Mouse (Mus musculus) limb, embryonic 14.5 days (tissue): ENCODE results near the gene Zfand3. TPM values are rescaled to one million over a fixed set of nuclear protein-coding genes. Genes with fewer than 3 reads are reported as not detected.

Experiments used
- ATAC-seq: fragments of 200-750 bp; cut with Nextera tagmentation; 2 replicates; pipeline ENCODE4 v1.8.0; 2017; ENCODE audit warnings: low read depth, moderate number of reproducible peaks, moderate TSS enrichment; ENCODE audit not compliant: low FRiP score
- DNase-seq: peaks from one replicate; pipeline ENCODE4 v3.0.0-alpha.2; 2015; ENCODE audit warnings: low spot score
- H3K27ac ChIP-seq: fragments of 300-500 bp; sonication (generic); replicated peaks from 2 replicates; pipeline ENCODE4 v1.5.1; 2014; ENCODE audit warnings: low read depth, mild to moderate bottlenecking, low read length, moderate library complexity, mixed read lengths
- H3K27me3 ChIP-seq: fragments of 300-500 bp; sonication (generic); 2 replicates; pipeline ENCODE4 v1.6.1; 2014; ENCODE audit warnings: low read length, mixed read lengths; ENCODE audit not compliant: control insufficient read depth, insufficient read depth
- H3K36me3 ChIP-seq: fragments of 300-500 bp; sonication (generic); 2 replicates; pipeline ENCODE4 v1.6.1; 2014; ENCODE audit warnings: mild to moderate bottlenecking, low read length, moderate library complexity, mixed read lengths; ENCODE audit not compliant: control insufficient read depth, insufficient read depth
- H3K4me1 ChIP-seq: fragments of 300-500 bp; sonication (generic); 2 replicates; pipeline ENCODE4 v1.6.1; 2014; ENCODE audit warnings: antibody characterized with exemption, low read length, mixed read lengths; ENCODE audit not compliant: control insufficient read depth, insufficient read depth
- H3K4me2 ChIP-seq: fragments of 300-500 bp; sonication (generic); replicated peaks from 2 replicates; pipeline ENCODE4 v1.6.1; 2014; ENCODE audit warnings: low read depth, mild to moderate bottlenecking, low read length, moderate library complexity; ENCODE audit not compliant: severe bottlenecking
- H3K4me3 ChIP-seq: fragments of 300-500 bp; sonication (generic); replicated peaks from 2 replicates; pipeline ENCODE4 v1.5.1; 2014; ENCODE audit warnings: low read length
- H3K9ac ChIP-seq: fragments of 300-500 bp; sonication (generic); 2 replicates; pipeline ENCODE4 v1.6.1; 2014; ENCODE audit warnings: mild to moderate bottlenecking, low read depth, low read length, moderate library complexity; ENCODE audit not compliant: severe bottlenecking
- H3K9me3 ChIP-seq: fragments of 300-500 bp; sonication (generic); 2 replicates; pipeline ENCODE4 v1.6.1; 2016; ENCODE audit warnings: low read length; ENCODE audit not compliant: control insufficient read depth
- POLR2A ChIP-seq: fragments of 200-500 bp; IDR thresholded peaks from 2 replicates; pipeline ENCODE4 v1.8.0; 2012; ENCODE audit warnings: inconsistent platforms, mild to moderate bottlenecking, moderate library complexity, borderline replicate concordance; ENCODE audit not compliant: insufficient read depth, insufficient read length; ENCODE audit errors: extremely low read depth
- WGBS: fragments of 180-500 bp; shearing (Covaris S2); extraction: QIAGEN DNeasy Blood & Tissue Kit; methylation state at CpG from one replicate; pipeline ENCODE4 v1.1.7; 2014; 5-methylcytosine and 5-hydroxymethylcytosine counted together
- polyA plus RNA-seq, 2 experiments: library from polyadenylated mRNA; depleted of rRNA in 1 of 2; stranded (reverse) in 1 of 2; unstranded in 1 of 2; fragments of >200 nt; fragmentation: Nextera tagmentation in 1 of 2; extraction: Ambion mirVana in 1 of 2; gene quantifications; 2 replicates each; pipeline versions ENCODE4 v1.2.1 to v1.2.3; 2012 to 2014

Zfand3 gene
- polyA plus RNA-seq, 2 experiments = 43.1 to 107 TPM

- Histone ChIP-seq H3K36me3 (peaks cover 5% of the 10 kb centered on the region; the same call in 1 of the 2 replicates), H3K27me3 (no peaks in the 10 kb centered on the region), H3K9ac (no peak overlapping the region), H3K4me3 (no peak overlapping the region), H3K27ac (no peak overlapping the region), H3K4me2 (no peak overlapping the region), H3K9me3 (no peaks in the 10 kb centered on the region), H3K4me1 (peaks cover 45% of the 10 kb centered on the region)
- no peak for TF ChIP-seq POLR2A
- WGBS = 71% methylated on average over 13 of the region's 13 CpGs
- ATAC-seq (no peak), DNase-seq (no peak)
These were observed 195.1 kb downstream of the Zfand3 start for GRCm38 (mm10) chr17:30199374-30200247.

DNA sequence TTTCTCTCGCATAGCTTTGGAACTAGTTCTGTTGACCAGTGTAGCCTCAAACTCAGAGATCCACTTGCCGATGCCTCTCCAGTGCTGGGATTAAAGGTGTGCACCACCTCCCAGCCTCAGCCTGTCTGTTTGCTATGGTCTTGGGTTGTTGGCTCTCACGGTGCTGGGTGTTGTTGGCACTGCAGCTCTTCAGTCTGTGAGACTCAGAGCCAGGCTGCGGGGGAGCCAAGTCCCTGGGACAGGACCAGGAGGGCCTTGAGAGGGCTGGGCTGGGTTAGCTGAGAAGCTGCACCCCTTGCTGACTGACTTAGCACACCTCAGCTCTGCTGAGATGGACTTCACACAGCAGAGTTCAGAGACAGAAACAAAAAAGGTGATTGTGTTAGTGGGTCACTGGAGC, 195.8 kb downstream of the Zfand3 start:
- H3K27me3 ChIP-seq = no peaks in the 10 kb centered on the region
- WGBS = 77% methylated on average over 4 of the region's 4 CpGs
- H3K36me3 ChIP-seq = peaks cover 5% of the 10 kb centered on the region; the same call in 1 of the 2 replicates
- H3K27ac ChIP-seq = no peak overlapping the region
- no peak for TF ChIP-seq POLR2A
- DNase-seq (no peak), ATAC-seq (no peak)
- H3K4me1 ChIP-seq = peaks cover 45% of the 10 kb centered on the region
- H3K9ac ChIP-seq = no peak overlapping the region
- no peaks in the 10 kb centered on the region for H3K9me3 ChIP-seq
- no peak overlapping the region for H3K4me3 ChIP-seq
- no peak overlapping the region for H3K4me2 ChIP-seq

DNA sequence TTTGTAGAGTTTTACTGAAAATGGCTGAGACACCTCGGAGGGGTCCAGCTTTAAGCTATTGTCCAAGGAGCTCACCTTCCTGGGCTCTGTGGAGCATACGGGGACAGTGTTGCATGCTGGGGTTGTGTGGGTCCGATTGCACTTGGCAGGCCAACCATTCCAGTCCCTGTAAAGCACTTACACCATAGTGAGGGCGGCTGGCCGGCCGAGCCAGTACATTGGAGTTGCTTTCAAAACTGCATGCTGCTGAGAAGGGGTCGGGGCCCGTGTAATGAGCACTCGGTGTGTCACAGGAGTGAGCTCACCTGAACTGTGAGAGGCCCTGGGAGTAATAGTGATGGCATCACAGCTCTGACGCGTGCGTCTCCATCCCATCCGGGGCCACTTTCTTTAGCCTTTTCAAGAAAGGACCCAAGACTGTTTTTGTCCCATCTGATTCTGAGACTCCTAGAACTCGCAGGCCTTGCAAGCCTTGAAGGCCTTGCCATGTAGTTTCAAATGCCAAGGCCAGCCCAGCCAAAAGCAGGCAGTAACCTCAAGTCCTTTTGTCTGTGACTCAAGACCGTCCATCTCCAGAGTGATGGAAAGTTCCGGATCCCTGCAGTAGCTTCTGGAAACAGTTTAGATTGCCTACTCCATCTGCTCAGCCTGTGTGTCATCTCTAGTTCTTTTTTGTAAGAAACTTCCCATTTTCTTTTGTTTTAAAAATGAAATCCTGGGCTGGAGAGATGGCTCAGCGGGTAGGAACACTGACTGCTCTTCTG, 200.7 kb downstream of the Zfand3 start:
- Histone ChIP-seq H3K9me3 (no peaks in the 10 kb centered on the region), H3K27me3 (no peaks in the 10 kb centered on the region), H3K4me3 (no peak overlapping the region), H3K4me1 (peaks cover 14% of the 10 kb centered on the region), H3K27ac (no peak overlapping the region), H3K9ac (no peak overlapping the region), H3K4me2 (no peak overlapping the region), H3K36me3 (peaks cover 32% of the 10 kb centered on the region)
- no peak for TF ChIP-seq POLR2A
- no peak for DNase-seq
- 93% methylated on average over 17 of the region's 17 CpGs for WGBS
- ATAC-seq = no peak

DNA sequence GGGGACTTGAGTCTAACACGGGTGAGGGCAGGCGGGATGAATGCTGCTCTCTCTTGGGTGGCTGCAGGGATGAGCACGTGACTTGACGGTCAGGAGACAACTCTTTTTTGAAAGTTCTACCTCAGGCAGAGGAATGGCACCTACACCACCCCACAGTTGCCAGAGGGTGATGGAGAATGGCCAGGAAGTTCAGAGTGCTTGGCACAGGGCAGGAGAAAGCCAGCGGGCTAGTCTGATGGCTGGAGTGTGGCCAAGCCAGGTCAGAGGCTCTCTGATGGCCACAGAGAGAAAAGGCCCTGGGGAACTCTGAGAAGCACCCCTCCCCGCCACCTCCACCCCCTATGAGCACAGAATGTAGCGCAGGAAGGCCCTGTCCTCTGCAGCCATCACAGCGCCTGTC, 205.7 kb downstream of the Zfand3 start:
- no peak for TF ChIP-seq POLR2A
- Histone ChIP-seq H3K36me3 (peaks cover 41% of the 10 kb centered on the region), H3K27ac (no peak overlapping the region)

DNA sequence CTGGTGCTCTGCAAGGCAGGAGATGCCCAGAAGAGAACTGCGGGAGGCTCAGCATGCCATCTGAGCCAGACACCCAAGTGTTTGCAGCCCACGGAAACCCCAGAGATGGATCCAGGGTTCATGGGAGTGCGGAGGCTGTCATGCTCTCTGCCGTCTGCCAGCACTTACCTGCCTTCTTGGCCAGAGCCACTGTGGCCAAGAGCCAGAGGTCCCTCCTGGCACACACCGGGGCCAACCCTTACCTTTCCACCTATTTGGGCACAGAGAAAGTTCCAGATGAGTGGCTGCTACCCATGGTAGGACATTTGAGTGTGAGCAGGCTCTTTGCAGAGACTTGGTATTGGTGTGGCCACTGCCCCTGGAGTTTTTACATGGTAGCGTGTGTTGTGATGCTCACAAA, 206.4 kb downstream of the Zfand3 start:
- Histone ChIP-seq H3K9me3 (no peaks in the 10 kb centered on the region), H3K4me1 (0 out of 2 replicates have a peak, but pooled peaks cover 3% of the 10 kb centered on the region), H3K27ac (no peak overlapping the region), H3K9ac (no peak overlapping the region), H3K36me3 (peaks cover 41% of the 10 kb centered on the region), H3K27me3 (no peaks in the 10 kb centered on the region), H3K4me3 (no peak overlapping the region), H3K4me2 (no peak overlapping the region)
- no peak for ATAC-seq
- no peak for TF ChIP-seq POLR2A
- DNase-seq = no peak
- WGBS = 94% methylated on average over 6 of the region's 6 CpGs

More for the DNA sequence above, 205.7 kb downstream of the Zfand3 start:
- no peak overlapping the region for H3K4me2 ChIP-seq
- no peak overlapping the region for H3K9ac ChIP-seq
- H3K4me3 ChIP-seq = no peak overlapping the region
- no peaks in the 10 kb centered on the region for H3K9me3 ChIP-seq
- ATAC-seq (no peak), DNase-seq (no peak)
- H3K4me1 ChIP-seq = 0 out of 2 replicates have a peak, but pooled peaks cover 4% of the 10 kb centered on the region
- 97% methylated on average over 8 of the region's 8 CpGs for WGBS
- H3K27me3 ChIP-seq = no peaks in the 10 kb centered on the region
